Mouse (Mus musculus): ENCODE data around the gene Lrrc32. TPM values are rescaled to one million over a fixed set of nuclear protein-coding genes. Genes with fewer than 3 reads are reported as not detected.

Gene Lrrc32
- polyA plus RNA-seq, 1 experiment from 2014 or later = 15.3 TPM

GRCm38 (mm10) chr7:98504726-98505314 lies 15.7 kb downstream of the Lrrc32 start:
- Histone ChIP-seq H3K27ac (ENCODE audit: low read length) (peak overlapping the region; percentile 88), H3K36me3 (ENCODE audit: insufficient read depth, low read length) (0 out of 2 replicates have a peak, but pooled peaks cover 9% of the 10 kb centered on the region), H3K9ac (replicated peaks; ENCODE audit: low read length) (no peak overlapping the region), H3K9me3 (ENCODE audit: low read length) (no peaks in the 10 kb centered on the region), H3K4me1 (ENCODE audit: insufficient read depth, low read length) (peaks cover 41% of the 10 kb centered on the region), H3K4me2 (replicated peaks; ENCODE audit: low read depth, low read length) (no peak overlapping the region), H3K4me3 (ENCODE audit: low read length) (no peak overlapping the region), H3K27me3 (ENCODE audit: insufficient read depth, low read length) (no peaks in the 10 kb centered on the region)
- 24% methylated on average over 5 of the region's 5 CpGs for WGBS
- peak; percentile 71 for ATAC-seq (ENCODE audit: low FRiP score, low TSS enrichment)

GRCm38 (mm10) chr7:98505664-98506063 lies 16.6 kb downstream of the Lrrc32 start:
- 0 out of 2 replicates have a peak, but pooled peaks cover 8% of the 10 kb centered on the region for H3K36me3 ChIP-seq (ENCODE audit: insufficient read depth, low read length)
- WGBS = 23% methylated on average over 3 of the region's 3 CpGs
- peaks cover 41% of the 10 kb centered on the region for H3K4me1 ChIP-seq (ENCODE audit: insufficient read depth, low read length)
- H3K4me3 ChIP-seq (ENCODE audit: low read length) = no peak overlapping the region
- no peak overlapping the region for H3K4me2 ChIP-seq (replicated peaks; ENCODE audit: low read depth, low read length)
- no peak overlapping the region for H3K9ac ChIP-seq (replicated peaks; ENCODE audit: low read length)
- no peak; the same call in 1 of the 2 replicates for ATAC-seq (ENCODE audit: low FRiP score, low TSS enrichment)
- no peaks in the 10 kb centered on the region for H3K27me3 ChIP-seq (ENCODE audit: insufficient read depth, low read length)
- peak overlapping the region; percentile 88 for H3K27ac ChIP-seq (ENCODE audit: low read length)
- H3K9me3 ChIP-seq (ENCODE audit: low read length) = no peaks in the 10 kb centered on the region

- Histone ChIP-seq H3K27ac (ENCODE audit: low read length) (peak overlapping the region; percentile 29), H3K9ac (replicated peaks; ENCODE audit: low read length) (no peak overlapping the region)
- whole genome bisulfite sequencing = 70% methylated on average over 15 of the region's 15 CpGs
Observed at GRCm38 (mm10) chr7:98510961-98511958, 22.2 kb downstream of the Lrrc32 start.

GRCm38 (mm10) chr7:98513251-98513650 lies 24.2 kb downstream of the Lrrc32 start:
- ATAC-seq (ENCODE audit: low FRiP score, low TSS enrichment) = no peak
- Histone ChIP-seq H3K9ac (replicated peaks; ENCODE audit: low read length) (no peak overlapping the region), H3K36me3 (ENCODE audit: insufficient read depth, low read length) (no peaks in the 10 kb centered on the region), H3K4me2 (replicated peaks; ENCODE audit: low read depth, low read length) (no peak overlapping the region), H3K27ac (ENCODE audit: low read length) (no peak overlapping the region), H3K4me1 (ENCODE audit: insufficient read depth, low read length) (no peaks in the 10 kb centered on the region), H3K4me3 (ENCODE audit: low read length) (no peak overlapping the region), H3K27me3 (ENCODE audit: insufficient read depth, low read length) (no peaks in the 10 kb centered on the region), H3K9me3 (ENCODE audit: low read length) (no peaks in the 10 kb centered on the region)
- 60% methylated on average over 3 of the region's 3 CpGs for WGBS

More at GRCm38 (mm10) chr7:98510961-98511958, 22.2 kb downstream of the Lrrc32 start:
- Histone ChIP-seq H3K9me3 (ENCODE audit: low read length) (no peaks in the 10 kb centered on the region), H3K4me3 (ENCODE audit: low read length) (no peak overlapping the region), H3K36me3 (ENCODE audit: insufficient read depth, low read length) (no peaks in the 10 kb centered on the region), H3K4me1 (ENCODE audit: insufficient read depth, low read length) (no peaks in the 10 kb centered on the region), H3K4me2 (replicated peaks; ENCODE audit: low read depth, low read length) (no peak overlapping the region), H3K27me3 (ENCODE audit: insufficient read depth, low read length) (no peaks in the 10 kb centered on the region)
- ATAC-seq (ENCODE audit: low FRiP score, low TSS enrichment) = no peak

GRCm38 (mm10) chr7:98522576-98522975 lies 33.5 kb downstream of the Lrrc32 start:
- Histone ChIP-seq H3K4me2 (replicated peaks; ENCODE audit: low read depth, low read length) (no peak overlapping the region), H3K36me3 (ENCODE audit: insufficient read depth, low read length) (no peaks in the 10 kb centered on the region), H3K27me3 (ENCODE audit: insufficient read depth, low read length) (no peaks in the 10 kb centered on the region), H3K4me1 (ENCODE audit: insufficient read depth, low read length) (peaks cover 26% of the 10 kb centered on the region), H3K27ac (ENCODE audit: low read length) (peak overlapping the region; percentile 73; the same call in 1 of the 2 replicates), H3K4me3 (ENCODE audit: low read length) (no peak overlapping the region), H3K9ac (replicated peaks; ENCODE audit: low read length) (no peak overlapping the region), H3K9me3 (ENCODE audit: low read length) (no peaks in the 10 kb centered on the region)
- ATAC-seq (ENCODE audit: low FRiP score, low TSS enrichment) = no peak; the same call in 1 of the 2 replicates
- 77% methylated on average over 5 of the region's 5 CpGs for WGBS

- Histone ChIP-seq H3K4me2 (replicated peaks; ENCODE audit: low read depth, low read length) (no peak overlapping the region), H3K36me3 (ENCODE audit: insufficient read depth, low read length) (no peaks in the 10 kb centered on the region), H3K9me3 (ENCODE audit: low read length) (no peaks in the 10 kb centered on the region), H3K4me3 (ENCODE audit: low read length) (no peak overlapping the region), H3K27ac (ENCODE audit: low read length) (peak overlapping the region; percentile 73), H3K4me1 (ENCODE audit: insufficient read depth, low read length) (peaks cover 26% of the 10 kb centered on the region), H3K9ac (replicated peaks; ENCODE audit: low read length) (no peak overlapping the region), H3K27me3 (ENCODE audit: insufficient read depth, low read length) (no peaks in the 10 kb centered on the region)
- WGBS = 69% methylated on average over 8 of the region's 8 CpGs
- ATAC-seq (ENCODE audit: low FRiP score, low TSS enrichment) = 0 out of 2 replicates have a peak, but pooled peaks have one; percentile 36
Observed at GRCm38 (mm10) chr7:98523070-98523812, 34.2 kb downstream of the Lrrc32 start.

GRCm38 (mm10) chr7:98523813-98524361 lies 34.8 kb downstream of the Lrrc32 start:
- Histone ChIP-seq H3K9ac (replicated peaks; ENCODE audit: low read length) (no peak overlapping the region), H3K36me3 (ENCODE audit: insufficient read depth, low read length) (no peaks in the 10 kb centered on the region), H3K27me3 (ENCODE audit: insufficient read depth, low read length) (no peaks in the 10 kb centered on the region), H3K4me1 (ENCODE audit: insufficient read depth, low read length) (peaks cover 26% of the 10 kb centered on the region), H3K9me3 (ENCODE audit: low read length) (no peaks in the 10 kb centered on the region), H3K4me2 (replicated peaks; ENCODE audit: low read depth, low read length) (no peak overlapping the region), H3K27ac (ENCODE audit: low read length) (peak overlapping the region; percentile 73), H3K4me3 (ENCODE audit: low read length) (no peak overlapping the region)
- 6% methylated on average over 7 of the region's 7 CpGs for WGBS
- ATAC-seq (ENCODE audit: low FRiP score, low TSS enrichment) = peak; percentile 72

GRCm38 (mm10) chr7:98524401-98524800 lies 35.3 kb downstream of the Lrrc32 start:
- H3K9ac ChIP-seq (replicated peaks; ENCODE audit: low read length) = peak overlapping the region; percentile 12; the same call in 1 of the 2 replicates
- peak overlapping the region; percentile 73 for H3K27ac ChIP-seq (ENCODE audit: low read length)
- H3K4me3 ChIP-seq (ENCODE audit: low read length) = no peak overlapping the region
- no peaks in the 10 kb centered on the region for H3K36me3 ChIP-seq (ENCODE audit: insufficient read depth, low read length)
- no peak for ATAC-seq (ENCODE audit: low FRiP score, low TSS enrichment)
- no peaks in the 10 kb centered on the region for H3K9me3 ChIP-seq (ENCODE audit: low read length)
- no peaks in the 10 kb centered on the region for H3K27me3 ChIP-seq (ENCODE audit: insufficient read depth, low read length)
- WGBS = 31% methylated on average over 6 of the region's 6 CpGs
- H3K4me1 ChIP-seq (ENCODE audit: insufficient read depth, low read length) = peaks cover 26% of the 10 kb centered on the region
- no peak overlapping the region for H3K4me2 ChIP-seq (replicated peaks; ENCODE audit: low read depth, low read length)

Measured in kidney, embryonic 16.5 days (tissue).